Mouse (Mus musculus): ENCODE results near the gene Rbp4.

- TF ChIP-seq CTCF (IDR thresholded peaks at IDR 0.05; ENCODE audit: extremely low read depth, insufficient read length, insufficient replicate concordance, low read depth, low read length) (no peak), POLR2A (IDR thresholded peaks at IDR 0.05; ENCODE audit: low read depth, low read length) (no peak)
These were observed 39.6 kb upstream of the Rbp4 start for GRCm38 (mm10) chr19:38164633-38165032.

Data from small intestine, adult 2 months (tissue).